Mouse (Mus musculus): Measurements from ENCODE around the gene Lce3f. TPM values are rescaled to one million over a fixed set of nuclear protein-coding genes. Genes with fewer than 3 reads are reported as not detected.

Gene Lce3f
- not detected for polyA plus RNA-seq (2014; fragmentation: Illumina TruSeq; extraction: RNeasy Lipid Tissue Mini Kit (QIAGEN cat#74804))

DNA sequence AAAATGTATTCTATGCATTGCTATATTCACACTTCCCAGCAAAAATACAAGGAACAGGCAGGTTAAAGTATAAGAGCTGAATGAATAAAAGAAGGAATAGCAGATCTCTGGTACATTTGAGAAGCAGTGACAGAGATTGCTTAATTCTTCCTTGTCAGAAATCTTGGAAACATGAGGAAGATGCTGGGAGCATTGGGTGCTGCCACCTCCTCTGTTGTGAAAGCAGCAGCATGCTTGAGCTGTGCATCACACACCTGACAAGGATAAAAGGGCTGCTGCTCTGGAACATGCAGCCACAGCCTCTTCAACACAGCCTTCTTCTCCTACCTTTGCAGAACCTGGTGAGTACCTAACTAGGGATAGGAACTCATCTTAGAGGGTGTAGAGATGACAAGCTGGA lies at the start of gene Lce3f:
TSS of gene Lce3f (plus strand) at position 301 of the 400 bp plus-strand sequence.

DNA sequence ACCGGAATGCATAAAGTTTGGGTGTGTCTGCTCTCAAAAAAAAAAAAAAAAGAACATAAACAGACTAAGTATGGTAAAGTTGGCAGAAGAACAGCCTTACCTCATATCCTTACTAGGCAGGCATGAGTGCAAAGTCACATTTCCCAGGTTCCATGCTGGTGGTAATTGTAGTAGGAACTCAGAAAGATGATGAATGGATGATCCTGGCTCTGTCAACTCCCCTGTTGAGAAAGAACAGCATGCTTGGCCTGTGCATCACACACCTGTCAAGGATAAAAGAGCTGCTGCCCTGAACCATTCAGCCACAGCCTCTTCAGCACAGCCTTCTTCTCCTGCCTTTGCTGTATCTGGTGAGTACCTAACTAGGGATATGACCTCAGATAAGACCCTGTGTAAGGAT lies 47.8 kb upstream of the Lce3f start, which contains the start of gene Lce3c:
TSS of gene Lce3c (plus strand) at position 301 of the 400 bp plus-strand sequence.

GRCm38 (mm10) chr3:92957090-92957489 lies 34.9 kb upstream of the Lce3f start, which contains the start of gene Lce3d:
Gene Lce3d, plus strand, starts transcription at chr3:92957390.

GRCm38 (mm10) chr3:92966761-92967160 lies 25.3 kb upstream of the Lce3f start, which contains the start of gene Lce3e:
Gene Lce3e, plus strand, starts transcription at chr3:92967061.

DNA sequence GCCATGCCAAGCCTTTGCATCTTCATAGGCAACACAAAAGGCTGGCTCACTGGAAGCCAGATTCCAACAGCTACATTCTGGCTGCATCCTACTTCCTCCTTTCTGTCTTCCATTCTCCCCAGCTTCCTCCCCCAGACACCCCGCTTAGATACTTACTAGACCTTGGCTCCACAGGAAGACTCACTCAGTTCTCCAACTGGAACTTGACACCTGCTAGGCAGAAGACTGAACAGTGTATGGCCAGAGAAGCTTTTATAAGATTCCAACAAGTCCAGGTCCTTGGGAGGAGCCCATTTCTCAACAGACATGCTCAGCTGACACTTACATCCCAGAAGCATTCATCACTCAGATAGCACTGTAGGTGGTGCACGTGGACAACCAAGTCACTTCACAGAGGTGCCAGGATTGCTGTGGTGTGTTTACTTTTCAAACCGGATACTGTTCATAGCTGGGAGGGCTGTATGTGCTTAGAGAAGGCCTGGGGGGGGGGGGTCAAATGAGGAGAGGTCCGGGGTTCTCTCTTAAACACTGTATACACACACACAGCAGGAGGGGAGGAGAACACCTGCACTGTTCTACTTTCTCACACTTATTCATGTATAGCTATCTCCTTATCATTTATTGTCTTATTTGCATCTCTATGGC lies 23.6 kb downstream of the Lce3f start, which contains the start of gene Crct1:
TSS of gene Crct1 (minus strand) at position 228 of the 645 bp plus-strand sequence.

DNA sequence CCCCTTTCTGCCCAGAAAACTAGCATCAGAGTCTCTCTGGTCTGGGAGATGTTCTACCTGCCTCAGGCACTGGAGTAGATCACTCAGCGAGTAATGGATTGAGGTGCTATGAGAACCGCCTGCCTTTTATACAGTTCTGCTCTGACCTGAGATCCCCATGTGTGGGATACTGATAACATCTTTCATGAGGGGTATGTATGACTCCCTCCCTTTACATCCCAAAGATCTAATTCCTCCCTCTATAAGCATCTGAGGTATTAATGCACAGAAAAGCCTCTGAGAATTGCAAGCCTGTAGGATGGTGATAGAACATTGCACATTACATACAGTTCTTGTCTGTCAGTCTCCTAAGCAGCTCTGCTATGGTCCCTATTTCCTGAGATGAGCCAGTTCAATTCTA lies 26.9 kb downstream of the Lce3f start, which contains the start of gene Lce1m:
TSS of gene Lce1m (minus strand) at position 101 of the 400 bp plus-strand sequence.

Other genes with a start within 250 kb of the Lce3f start
- not detected for gene Lce1g, start 239.9 kb upstream of the Lce3f start, polyA plus RNA-seq (2014; fragmentation: Illumina TruSeq; extraction: RNeasy Lipid Tissue Mini Kit (QIAGEN cat#74804))
- not detected for gene Lce1h, start 227.2 kb upstream of the Lce3f start, polyA plus RNA-seq (2014; fragmentation: Illumina TruSeq; extraction: RNeasy Lipid Tissue Mini Kit (QIAGEN cat#74804))
- not detected for gene Lce1i, start 213.3 kb upstream of the Lce3f start, polyA plus RNA-seq (2014; fragmentation: Illumina TruSeq; extraction: RNeasy Lipid Tissue Mini Kit (QIAGEN cat#74804))
- gene Lce1j, start 201.7 kb upstream of the Lce3f start, polyA plus RNA-seq (2014; fragmentation: Illumina TruSeq; extraction: RNeasy Lipid Tissue Mini Kit (QIAGEN cat#74804)) = not detected
- not detected for gene Lce1k, start 184.3 kb upstream of the Lce3f start, polyA plus RNA-seq (2014; fragmentation: Illumina TruSeq; extraction: RNeasy Lipid Tissue Mini Kit (QIAGEN cat#74804))
- not detected for gene Kprp, start 165.0 kb upstream of the Lce3f start, polyA plus RNA-seq (2014; fragmentation: Illumina TruSeq; extraction: RNeasy Lipid Tissue Mini Kit (QIAGEN cat#74804))
- not detected for gene Lce1l, start 140.9 kb upstream of the Lce3f start, polyA plus RNA-seq (2014; fragmentation: Illumina TruSeq; extraction: RNeasy Lipid Tissue Mini Kit (QIAGEN cat#74804))
- not detected for gene 2310050C09Rik, start 122.0 kb upstream of the Lce3f start, polyA plus RNA-seq (2014; fragmentation: Illumina TruSeq; extraction: RNeasy Lipid Tissue Mini Kit (QIAGEN cat#74804))
- not detected for gene Lce3a, start 66.0 kb upstream of the Lce3f start, polyA plus RNA-seq (2014; fragmentation: Illumina TruSeq; extraction: RNeasy Lipid Tissue Mini Kit (QIAGEN cat#74804))
- not detected for gene Lce3b, start 59.2 kb upstream of the Lce3f start, polyA plus RNA-seq (2014; fragmentation: Illumina TruSeq; extraction: RNeasy Lipid Tissue Mini Kit (QIAGEN cat#74804))
- not detected for gene Lce3c, start 47.7 kb upstream of the Lce3f start, polyA plus RNA-seq (2014; fragmentation: Illumina TruSeq; extraction: RNeasy Lipid Tissue Mini Kit (QIAGEN cat#74804))
- not detected for gene Lce3d, start 34.8 kb upstream of the Lce3f start, polyA plus RNA-seq (2014; fragmentation: Illumina TruSeq; extraction: RNeasy Lipid Tissue Mini Kit (QIAGEN cat#74804))
- gene Lce3e, start 25.2 kb upstream of the Lce3f start, polyA plus RNA-seq (2014; fragmentation: Illumina TruSeq; extraction: RNeasy Lipid Tissue Mini Kit (QIAGEN cat#74804)) = not detected
- not detected for gene Crct1, start 23.5 kb downstream of the Lce3f start, polyA plus RNA-seq (2014; fragmentation: Illumina TruSeq; extraction: RNeasy Lipid Tissue Mini Kit (QIAGEN cat#74804))
- not detected for gene Lce1m, start 26.8 kb downstream of the Lce3f start, polyA plus RNA-seq (2014; fragmentation: Illumina TruSeq; extraction: RNeasy Lipid Tissue Mini Kit (QIAGEN cat#74804))
- not detected for gene Gm4858, start 76.6 kb downstream of the Lce3f start, polyA plus RNA-seq (2014; fragmentation: Illumina TruSeq; extraction: RNeasy Lipid Tissue Mini Kit (QIAGEN cat#74804))
- not detected for gene Crnn, start 152.6 kb downstream of the Lce3f start, polyA plus RNA-seq (2014; fragmentation: Illumina TruSeq; extraction: RNeasy Lipid Tissue Mini Kit (QIAGEN cat#74804))
- gene Flg2, start 205.1 kb downstream of the Lce3f start, polyA plus RNA-seq (2014; fragmentation: Illumina TruSeq; extraction: RNeasy Lipid Tissue Mini Kit (QIAGEN cat#74804)) = not detected

Measured in ovary, adult 10 weeks (tissue).